Mouse (Mus musculus): ENCODE results near the gene Cdk2ap1. TPM values are rescaled to one million over a fixed set of nuclear protein-coding genes. Genes with fewer than 3 reads are reported as not detected.

The Cdk2ap1 gene
- total and polyA plus RNA-seq, 2 experiments from 2014 or later, result 26.6 to 180 TPM

DNA sequence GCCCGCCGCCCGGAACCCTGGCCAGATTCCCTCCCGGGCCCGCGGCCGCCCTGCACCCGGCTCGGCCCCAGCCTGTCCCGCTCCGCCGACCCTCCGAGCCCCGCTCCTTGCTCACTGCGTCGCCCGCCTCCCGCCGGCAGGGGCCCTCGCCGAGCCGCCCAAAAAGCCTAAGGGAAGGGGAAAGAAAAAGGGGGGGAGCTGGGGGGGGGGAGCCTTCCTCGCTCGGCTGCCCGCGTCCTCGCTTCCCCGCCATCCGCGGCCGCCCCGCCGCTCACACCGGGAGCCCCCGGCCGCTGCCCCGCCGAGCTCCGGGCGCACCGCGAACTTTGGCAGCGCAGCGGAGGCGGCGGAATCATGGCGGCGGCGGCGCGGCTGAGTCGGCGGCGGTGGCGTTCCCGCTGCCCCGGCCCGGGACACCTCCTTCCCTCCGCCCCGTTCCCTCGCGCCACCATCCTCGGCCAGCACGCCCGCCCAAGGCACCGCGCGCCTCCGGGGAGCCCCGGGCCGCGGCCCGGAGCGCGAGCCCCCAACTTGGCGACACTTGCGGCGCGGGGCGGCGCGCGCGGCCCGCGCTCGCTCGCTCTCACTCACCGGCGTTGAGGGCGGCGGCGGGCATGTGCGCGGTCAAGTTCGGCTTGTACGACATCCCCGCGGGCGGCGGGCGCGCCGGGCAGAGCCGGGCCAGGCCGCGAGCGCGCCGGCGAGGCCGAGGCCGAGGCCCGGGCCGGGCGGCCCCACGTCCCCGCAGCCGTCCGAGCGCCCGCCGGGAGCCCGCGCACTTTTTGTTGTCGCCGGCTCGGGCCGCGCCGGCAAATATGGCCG lies 8.9 kb downstream of the Cdk2ap1 start:
- Histone ChIP-seq H3K36me3 (replicated peaks; ENCODE audit: control insufficient read depth, insufficient read depth, low read length) (peaks cover 10% of the 10 kb centered on the region), H3K4me3 (ENCODE audit: low read depth, low read length) (peak overlapping the region; percentile 99), H3K27me3 (ENCODE audit: control insufficient read depth, insufficient read depth, low read length) (no peaks in the 10 kb centered on the region), H3K9ac (replicated peaks; ENCODE audit: low read depth, low read length) (peak overlapping the region; percentile 98), H3K4me2 (ENCODE audit: low read depth, low read length) (peak overlapping the region; percentile 86), H3K9me3 (replicated peaks; ENCODE audit: control insufficient read depth, low read length) (no peaks in the 10 kb centered on the region), H3K4me1 (ENCODE audit: control insufficient read depth, insufficient read depth) (peaks cover 13% of the 10 kb centered on the region), H3K27ac (ENCODE audit: low read depth) (peak overlapping the region; percentile 98)
- TF ChIP-seq EP300 (IDR thresholded peaks at IDR 0.05; ENCODE audit: low read depth), result no peak
- peak; percentile 53 for TF ChIP-seq CTCF (IDR thresholded peaks at IDR 0.05; ENCODE audit: low read depth)
- 0% methylated on average over 53 of the region's 132 CpGs for whole genome bisulfite sequencing
- DNase-seq (ENCODE audit: low spot score), result peak; percentile 62
- ATAC-seq (ENCODE audit: insufficient read depth, low read depth), result peak; percentile 33

DNA sequence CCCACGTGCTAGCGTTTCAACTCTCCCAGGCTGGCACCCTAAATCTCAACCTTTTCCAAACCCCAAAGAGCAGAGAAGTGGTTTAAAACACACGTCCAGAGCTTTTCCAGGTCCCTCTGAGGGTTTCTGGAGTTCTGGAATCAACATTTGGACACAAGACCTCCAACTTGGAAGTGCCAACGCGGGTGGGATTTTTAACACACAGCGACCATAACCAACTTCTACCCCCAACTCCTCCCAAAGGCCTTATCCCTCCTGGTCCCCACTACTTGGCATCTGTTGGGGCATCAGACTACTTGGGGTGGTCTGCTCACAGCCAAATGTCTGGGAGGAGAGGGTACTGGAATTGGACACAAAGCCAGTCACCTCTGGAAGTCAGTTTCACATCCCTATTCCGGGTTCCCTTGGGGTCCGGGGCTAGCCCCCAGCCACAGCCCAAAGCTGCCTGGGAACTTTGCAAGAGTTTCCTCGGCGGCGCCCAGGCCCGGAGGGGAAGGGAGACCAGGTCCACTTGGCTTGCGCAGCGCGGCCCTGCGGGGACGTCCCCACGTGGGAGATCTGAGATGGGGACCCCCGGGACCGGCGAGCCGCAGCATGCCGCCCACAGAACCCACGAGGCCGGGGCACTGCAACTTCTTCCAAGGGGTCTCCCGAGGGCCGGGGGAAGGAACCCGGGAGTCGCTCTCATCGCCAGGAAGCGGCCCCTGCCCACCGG lies 9.7 kb downstream of the Cdk2ap1 start:
- H3K4me3 ChIP-seq (ENCODE audit: low read depth, low read length), result peak overlapping the region; percentile 99
- H3K27ac ChIP-seq (ENCODE audit: low read depth), result peak overlapping the region; percentile 98
- WGBS, result under 1% methylated on average over 29 of the region's 32 CpGs
- peak overlapping the region; percentile 98 for H3K9ac ChIP-seq (replicated peaks; ENCODE audit: low read depth, low read length)
- no peak for TF ChIP-seq CTCF (IDR thresholded peaks at IDR 0.05; ENCODE audit: low read depth)
- no peak for TF ChIP-seq EP300 (IDR thresholded peaks at IDR 0.05; ENCODE audit: low read depth)
- H3K27me3 ChIP-seq (ENCODE audit: control insufficient read depth, insufficient read depth, low read length), result no peaks in the 10 kb centered on the region
- no peaks in the 10 kb centered on the region for H3K9me3 ChIP-seq (replicated peaks; ENCODE audit: control insufficient read depth, low read length)
- DNase-seq (ENCODE audit: low spot score) (peak; percentile 25), ATAC-seq (ENCODE audit: insufficient read depth, low read depth) (no peak; the same call in 1 of the 2 replicates)
- H3K4me2 ChIP-seq (ENCODE audit: low read depth, low read length), result peak overlapping the region; percentile 86
- H3K36me3 ChIP-seq (replicated peaks; ENCODE audit: control insufficient read depth, insufficient read depth, low read length), result peaks cover 17% of the 10 kb centered on the region
- H3K4me1 ChIP-seq (ENCODE audit: control insufficient read depth, insufficient read depth), result peaks cover 13% of the 10 kb centered on the region

DNA sequence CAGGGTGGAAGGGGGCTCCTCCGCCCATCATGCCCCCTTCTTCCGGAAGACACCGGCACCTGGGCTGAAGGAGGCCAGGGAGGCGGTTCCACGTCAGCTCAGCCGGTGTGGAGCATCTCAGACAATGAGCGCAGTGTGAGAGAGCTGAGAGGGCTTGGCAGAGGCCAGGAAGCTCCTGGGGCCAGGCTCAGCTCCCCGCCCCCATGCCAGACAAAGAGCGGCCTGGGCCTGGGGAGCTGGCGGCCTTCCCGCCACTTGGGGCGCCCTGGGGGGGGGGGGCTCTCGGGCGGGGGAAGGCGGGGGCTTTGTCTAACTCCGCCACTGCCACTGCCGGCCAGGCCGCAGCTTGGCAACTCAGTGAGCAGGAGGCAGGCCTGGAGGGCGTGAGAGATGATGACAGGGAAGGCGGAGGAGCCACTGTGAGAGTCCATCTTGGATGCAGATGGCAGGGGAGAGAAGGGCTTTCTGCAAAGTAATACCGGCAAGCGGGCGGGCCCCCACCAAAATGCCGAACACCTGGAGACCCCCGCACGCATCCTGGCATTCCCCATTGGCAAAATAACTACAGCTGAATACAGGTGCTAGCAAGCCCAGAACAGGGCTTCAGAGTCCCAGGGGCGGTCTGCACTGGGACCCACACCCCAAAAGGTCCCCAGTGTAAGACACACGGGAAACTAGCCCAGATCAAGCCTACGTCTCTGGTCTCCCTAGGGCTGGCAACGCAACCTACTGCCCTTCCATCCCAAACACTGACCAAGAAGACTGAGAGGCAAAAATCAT lies 10.6 kb downstream of the Cdk2ap1 start:
- H3K36me3 ChIP-seq (replicated peaks; ENCODE audit: control insufficient read depth, insufficient read depth, low read length), result peaks cover 21% of the 10 kb centered on the region
- TF ChIP-seq EP300 (IDR thresholded peaks at IDR 0.05; ENCODE audit: low read depth) (no peak), CTCF (IDR thresholded peaks at IDR 0.05; ENCODE audit: low read depth) (peak; percentile 25; the same call in 1 of the 2 replicates)
- H3K27ac ChIP-seq (ENCODE audit: low read depth), result peak overlapping the region; percentile 98
- peak overlapping the region; percentile 86 for H3K4me2 ChIP-seq (ENCODE audit: low read depth, low read length)
- no peaks in the 10 kb centered on the region for H3K27me3 ChIP-seq (ENCODE audit: control insufficient read depth, insufficient read depth, low read length)
- H3K9ac ChIP-seq (replicated peaks; ENCODE audit: low read depth, low read length), result peak overlapping the region; percentile 98
- peaks cover 13% of the 10 kb centered on the region for H3K4me1 ChIP-seq (ENCODE audit: control insufficient read depth, insufficient read depth)
- WGBS, result under 1% methylated on average over 29 of the region's 30 CpGs
- H3K9me3 ChIP-seq (replicated peaks; ENCODE audit: control insufficient read depth, low read length), result no peaks in the 10 kb centered on the region
- ATAC-seq (ENCODE audit: insufficient read depth, low read depth) (peak; percentile 85), DNase-seq (ENCODE audit: low spot score) (peak; percentile 93)
- H3K4me3 ChIP-seq (ENCODE audit: low read depth, low read length), result peak overlapping the region; percentile 99

DNA sequence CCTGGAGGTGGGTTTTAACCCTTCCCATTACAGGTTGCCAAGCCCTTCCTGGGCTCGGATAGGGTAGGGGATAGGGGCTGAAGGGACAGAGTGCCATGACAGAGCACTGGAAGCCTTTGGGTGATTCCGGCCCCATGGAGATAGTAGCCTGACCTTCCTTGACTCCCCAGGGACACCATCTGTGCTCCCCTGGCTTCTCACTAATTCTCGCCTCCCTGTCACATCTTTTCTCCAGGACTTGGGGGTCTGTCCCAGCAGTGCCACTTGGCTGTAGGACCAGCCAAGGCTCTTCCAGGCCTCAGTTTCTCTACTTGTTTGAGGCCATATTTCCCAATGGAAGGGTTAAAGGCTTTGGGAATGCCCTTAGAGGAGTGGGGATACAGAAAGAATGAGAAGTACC lies 11.3 kb downstream of the Cdk2ap1 start:
- WGBS, result 60% methylated on average over 3 of the region's 3 CpGs
- peaks cover 26% of the 10 kb centered on the region for H3K36me3 ChIP-seq (replicated peaks; ENCODE audit: control insufficient read depth, insufficient read depth, low read length)
- H3K4me2 ChIP-seq (ENCODE audit: low read depth, low read length), result peak overlapping the region; percentile 86
- peak overlapping the region; percentile 99 for H3K4me3 ChIP-seq (ENCODE audit: low read depth, low read length)
- TF ChIP-seq CTCF (IDR thresholded peaks at IDR 0.05; ENCODE audit: low read depth) (no peak), EP300 (IDR thresholded peaks at IDR 0.05; ENCODE audit: low read depth) (no peak)
- ATAC-seq (ENCODE audit: insufficient read depth, low read depth), result no peak
- peaks cover 13% of the 10 kb centered on the region for H3K4me1 ChIP-seq (ENCODE audit: control insufficient read depth, insufficient read depth)
- H3K9ac ChIP-seq (replicated peaks; ENCODE audit: low read depth, low read length), result peak overlapping the region; percentile 42
- H3K27ac ChIP-seq (ENCODE audit: low read depth), result peak overlapping the region; percentile 98
- H3K9me3 ChIP-seq (replicated peaks; ENCODE audit: control insufficient read depth, low read length), result no peaks in the 10 kb centered on the region
- H3K27me3 ChIP-seq (ENCODE audit: control insufficient read depth, insufficient read depth, low read length), result no peaks in the 10 kb centered on the region
- DNase-seq (ENCODE audit: low spot score), result no peak

DNA sequence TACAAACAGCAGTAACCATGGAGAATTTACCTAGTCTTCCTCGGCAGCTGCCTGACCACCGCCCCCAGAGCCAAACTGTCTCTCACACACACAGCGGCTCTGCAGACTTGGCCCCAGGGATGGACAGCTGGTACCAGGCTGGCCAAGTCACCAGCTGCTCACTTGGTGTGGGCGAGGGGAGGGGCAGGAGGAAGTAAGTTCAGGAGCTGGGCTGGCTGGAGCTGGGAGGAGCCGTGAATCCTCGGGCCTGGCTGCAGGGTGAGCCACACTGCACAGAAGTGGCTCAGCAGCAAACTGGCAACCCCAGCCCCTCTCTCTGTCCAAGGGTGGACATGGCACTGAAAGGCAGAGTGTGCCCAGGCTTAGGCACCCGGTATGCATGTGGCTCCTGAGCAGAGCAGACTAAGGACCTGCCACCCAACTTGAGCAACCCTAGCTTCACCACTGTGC lies 11.7 kb downstream of the Cdk2ap1 start:
- Histone ChIP-seq H3K4me1 (ENCODE audit: control insufficient read depth, insufficient read depth) (peaks cover 13% of the 10 kb centered on the region), H3K4me3 (ENCODE audit: low read depth, low read length) (no peak overlapping the region), H3K36me3 (replicated peaks; ENCODE audit: control insufficient read depth, insufficient read depth, low read length) (peaks cover 30% of the 10 kb centered on the region), H3K9me3 (replicated peaks; ENCODE audit: control insufficient read depth, low read length) (no peaks in the 10 kb centered on the region), H3K9ac (replicated peaks; ENCODE audit: low read depth, low read length) (peak overlapping the region; percentile 42), H3K27ac (ENCODE audit: low read depth) (peak overlapping the region; percentile 98), H3K27me3 (ENCODE audit: control insufficient read depth, insufficient read depth, low read length) (no peaks in the 10 kb centered on the region), H3K4me2 (ENCODE audit: low read depth, low read length) (peak overlapping the region; percentile 86)
- ATAC-seq (ENCODE audit: insufficient read depth, low read depth) (peak; percentile 2; the same call in 1 of the 2 replicates), DNase-seq (ENCODE audit: low spot score) (peak; percentile 36)
- WGBS, result 29% methylated on average over 7 of the region's 7 CpGs
- no peak for TF ChIP-seq CTCF (IDR thresholded peaks at IDR 0.05; ENCODE audit: low read depth)
- no peak for TF ChIP-seq EP300 (IDR thresholded peaks at IDR 0.05; ENCODE audit: low read depth)

Data from heart, postnatal 0 days (tissue).